Mouse (Mus musculus) macrophage (primary cell): ENCODE measurements around the gene Fndc4. TPM values are rescaled to one million over a fixed set of nuclear protein-coding genes. Genes with fewer than 3 reads are reported as not detected.

ENCODE experiments used
- H3K27ac ChIP-seq: fragments of 350-480 bp; formaldehyde crosslinking; 2 replicates; pipeline ENCODE4 v1.9.0; 2021
- H3K36me3 ChIP-seq: fragments of 350-480 bp; formaldehyde crosslinking; 2 replicates; pipeline ENCODE4 v1.9.0; 2021; ENCODE audit errors: inconsistent target
- H3K4me3 ChIP-seq: fragments of 350-480 bp; formaldehyde crosslinking; 2 replicates; pipeline ENCODE4 v1.9.0; 2021; ENCODE audit errors: inconsistent target
- H3K79me2 ChIP-seq: fragments of 350-480 bp; formaldehyde crosslinking; 2 replicates; pipeline ENCODE4 v1.9.0; 2021; ENCODE audit errors: inconsistent target
- WGBS: methylation state at CpG from one replicate; pipeline ENCODE4 v1.1.7; 2026; ENCODE audit warnings: inconsistent platforms; ENCODE audit not compliant: missing documents; 5-methylcytosine and 5-hydroxymethylcytosine counted together
- polyA plus RNA-seq: library from polyadenylated mRNA; stranded (reverse); fragments of 250-400 nt; gene quantifications from 3 replicates; pipeline ENCODE4 v1.2.4, GENCODE M21; 2018; ENCODE audit warnings: inconsistent platforms

The Fndc4 gene
- polyA plus RNA-seq, 1 experiment from 2014 or later = not detected

- H3K36me3 ChIP-seq = peaks cover 47% of the 10 kb centered on the region
- H3K4me3 ChIP-seq = no peak within 1 kb of the TSS
- WGBS = 70% methylated on average over 44 of the region's 47 CpGs
Observed at GRCm38 (mm10) chr5:31251541-31252101, 44.3 kb downstream of the Fndc4 start, which contains the start of gene Krtcap3. Krtcap3 (plus strand) TSS chr5:31251691.

DNA sequence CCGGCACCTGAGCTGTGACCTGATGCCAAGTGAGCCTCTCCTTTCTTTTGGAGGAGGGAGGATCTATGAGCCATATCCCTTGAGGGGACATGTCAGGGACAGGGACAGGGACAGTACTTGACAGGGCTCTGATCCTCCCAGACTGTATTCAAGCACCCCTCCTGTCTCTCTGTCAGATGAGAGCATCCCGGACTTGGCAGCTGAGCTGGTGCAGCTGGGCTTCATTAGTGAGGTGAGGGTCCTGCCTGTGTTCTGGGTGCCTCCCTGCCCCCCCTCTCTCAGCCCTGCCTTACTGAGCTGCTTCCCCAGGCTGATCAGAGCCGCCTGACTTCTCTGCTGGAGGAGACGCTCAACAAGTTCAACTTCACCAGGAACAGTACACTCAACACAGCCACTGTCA is 45.2 kb downstream of the Fndc4 start:
- WGBS = 100% methylated on average over 3 of the region's 4 CpGs
- Histone ChIP-seq H3K79me2 (no peaks in the 10 kb centered on the region; the same call in 1 of the 2 replicates), H3K27ac (no peak overlapping the region), H3K4me3 (no peak overlapping the region), H3K36me3 (peaks cover 56% of the 10 kb centered on the region)

More at GRCm38 (mm10) chr5:31251541-31252101, 44.3 kb downstream of the Fndc4 start, which contains the start of gene Krtcap3:
- Histone ChIP-seq H3K27ac (no peak within 1 kb of the TSS), H3K79me2 (no peaks in the 10 kb centered on the region)

Other genes with a start within 250 kb of the Fndc4 start
- gene Atraid, start 247.8 kb downstream of the Fndc4 start, polyA plus RNA-seq = 73.4 to 150 TPM (median 103 TPM) in 3 replicates
- 3.3 to 6.2 TPM (median 5.1 TPM) in 3 replicates for gene Slc5a6, start 247.2 kb downstream of the Fndc4 start, polyA plus RNA-seq
- 5.8 to 16.7 TPM (median 7.3 TPM) in 3 replicates for gene Cad, start 241.3 kb downstream of the Fndc4 start, polyA plus RNA-seq
- not detected in 3 replicates for gene Dnajc5g, start 189.8 kb downstream of the Fndc4 start, polyA plus RNA-seq
- gene Slc30a3, start 187.8 kb downstream of the Fndc4 start, polyA plus RNA-seq = not detected in 3 replicates
- gene Trim54, start 179.4 kb downstream of the Fndc4 start, polyA plus RNA-seq = not detected in 3 replicates
- not detected in 3 replicates for gene Ucn, start 157.3 kb downstream of the Fndc4 start, polyA plus RNA-seq
- 35.2 to 59.9 TPM (median 52.3 TPM) in 3 replicates for gene Mpv17, start 141.8 kb downstream of the Fndc4 start, polyA plus RNA-seq
- 0.42 to 0.53 TPM in 2 of 3 replicates, not detected in the other for gene Gm29609, start 116.2 kb downstream of the Fndc4 start, polyA plus RNA-seq
- gene Gtf3c2, start 115.9 kb downstream of the Fndc4 start, polyA plus RNA-seq = 25.3 to 29.9 TPM (median 29.5 TPM) in 3 replicates
- gene Snx17, start 102.9 kb downstream of the Fndc4 start, polyA plus RNA-seq = 30.9 to 73.2 TPM (median 66.8 TPM) in 3 replicates
- gene Eif2b4, start 102.7 kb downstream of the Fndc4 start, polyA plus RNA-seq = 15.7 to 26.2 TPM (median 16.2 TPM) in 3 replicates
- 20.3 to 33.4 TPM (median 25.0 TPM) in 3 replicates for gene Zfp513, start 93.8 kb downstream of the Fndc4 start, polyA plus RNA-seq
- gene Ppm1g, start 75.4 kb downstream of the Fndc4 start, polyA plus RNA-seq = 49.8 to 88.3 TPM (median 76.6 TPM) in 3 replicates
- gene Nrbp1, start 55.2 kb downstream of the Fndc4 start, polyA plus RNA-seq = 68.4 to 96.8 TPM (median 84.5 TPM) in 3 replicates
- not detected in 3 replicates for gene Gm9970, start 54.8 kb downstream of the Fndc4 start, polyA plus RNA-seq
- 0.37 to 2.5 TPM (median 0.63 TPM) in 3 replicates for gene Krtcap3, start 44.4 kb downstream of the Fndc4 start, polyA plus RNA-seq
- gene Ift172, start 5.0 kb downstream of the Fndc4 start, polyA plus RNA-seq = 11.8 to 19.6 TPM (median 13.6 TPM) in 3 replicates
- gene Gckr, start 1.4 kb upstream of the Fndc4 start, polyA plus RNA-seq = not detected in 3 replicates
- 13.3 to 17.3 TPM (median 14.0 TPM) in 3 replicates for gene Zfp512, start 156.4 kb upstream of the Fndc4 start, polyA plus RNA-seq
- not detected in 3 replicates for gene 4930548H24Rik, start 189.7 kb upstream of the Fndc4 start, polyA plus RNA-seq
- 8.6 to 19.3 TPM (median 17.5 TPM) in 3 replicates for gene Gpn1, start 198.7 kb upstream of the Fndc4 start, polyA plus RNA-seq
- gene Slc4a1ap, start 230.9 kb upstream of the Fndc4 start, polyA plus RNA-seq = 23.0 to 36.2 TPM (median 27.3 TPM) in 3 replicates
- gene Supt7l, start 231.7 kb upstream of the Fndc4 start, polyA plus RNA-seq = 11.8 to 14.0 TPM (median 13.9 TPM) in 3 replicates